Mouse (Mus musculus): ENCODE measurements around the gene Sf3a3.

Sf3a3 gene

DNA sequence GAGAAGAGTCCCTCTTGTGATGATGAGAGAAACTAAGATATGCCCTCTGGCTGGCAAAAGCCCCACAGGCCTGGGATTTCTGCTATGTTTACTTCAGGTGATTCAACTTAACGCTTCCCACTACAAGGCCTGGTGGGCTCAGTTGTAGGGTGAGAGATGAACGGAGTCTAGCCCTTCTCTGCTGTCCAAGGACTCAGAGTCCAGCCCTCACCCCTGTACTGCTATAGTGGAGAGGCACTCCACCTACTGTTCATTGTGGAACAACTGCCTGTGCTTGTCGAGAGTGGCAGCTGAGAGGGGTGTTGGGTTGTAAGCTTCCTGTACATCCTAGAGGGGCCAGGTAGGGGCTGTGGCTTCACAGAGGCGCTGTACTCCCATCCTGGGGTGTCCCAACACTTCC lies 23.4 kb downstream of the Sf3a3 start:
- DNase-seq (ENCODE audit: low spot score in 2 of 2), result no peak

DNA sequence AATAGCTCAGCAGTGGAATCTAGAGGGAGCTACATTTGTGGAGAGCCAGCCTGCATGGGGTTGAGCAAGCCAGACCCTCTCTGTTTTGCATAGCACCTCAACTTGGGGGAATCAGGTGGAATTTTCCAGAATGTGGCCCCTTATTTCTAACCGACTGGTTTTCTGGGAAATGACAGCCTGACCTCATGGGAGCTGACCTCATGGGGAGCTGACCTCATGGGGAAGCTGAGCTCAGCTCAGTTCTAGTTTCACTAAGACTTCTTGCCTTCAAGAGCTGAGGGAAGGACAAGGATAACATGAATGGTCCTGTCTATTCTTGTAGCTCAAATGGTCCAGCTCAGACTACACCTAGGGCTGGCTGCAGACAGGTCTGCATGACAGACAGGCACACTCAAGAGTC lies 24.2 kb downstream of the Sf3a3 start:
- no peak for DNase-seq (ENCODE audit: low spot score in 2 of 2)

DNA sequence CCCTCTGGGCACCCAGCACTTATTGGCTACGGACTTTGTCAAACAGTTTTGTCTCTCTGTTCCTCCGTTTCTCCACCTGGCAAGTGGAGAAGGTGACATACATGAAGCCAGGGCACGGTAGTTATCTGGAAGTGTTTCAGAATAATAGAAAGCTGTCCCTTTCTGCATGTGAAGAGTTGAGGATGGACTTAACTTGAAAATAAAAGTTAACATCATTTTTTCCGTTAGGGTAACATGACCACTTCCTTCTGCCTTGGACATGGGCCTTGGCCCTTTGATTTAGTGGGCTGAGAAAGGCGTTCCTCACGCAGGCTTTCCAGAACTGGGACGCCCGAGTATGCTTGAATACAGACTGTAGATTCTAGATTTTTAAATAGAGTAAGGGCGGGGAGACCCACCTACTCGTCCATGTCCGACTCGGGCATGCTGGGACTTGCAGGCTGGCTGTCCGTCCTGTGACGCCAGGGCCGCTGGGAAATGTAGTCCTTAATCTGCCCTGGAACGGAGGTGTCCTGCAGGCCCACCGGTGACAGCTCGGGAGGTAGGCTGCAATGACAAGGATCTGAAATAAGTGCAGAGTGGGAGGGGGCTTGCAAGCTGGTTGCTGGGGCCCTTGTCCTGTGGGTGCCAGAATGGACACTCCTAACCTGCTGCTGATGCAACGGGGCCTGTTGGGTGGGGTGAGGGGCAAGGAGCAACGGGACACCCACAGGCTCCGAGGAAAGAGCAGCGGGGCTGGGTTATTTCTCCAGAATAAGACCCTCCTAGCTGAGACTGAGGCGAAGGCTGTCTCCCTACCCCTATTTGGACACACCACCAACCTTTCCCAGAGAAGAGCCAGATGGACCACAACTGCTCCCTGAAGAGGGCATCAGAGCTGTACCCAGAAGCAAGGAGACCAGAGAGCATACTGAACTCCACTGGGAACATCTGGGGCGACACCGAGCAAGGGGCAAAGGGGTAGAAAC lies 27.1 kb downstream of the Sf3a3 start, which contains the start of gene Inpp5b:
Gene Inpp5b (plus strand): TSS at position 475 of the 968 bp plus-strand sequence.
- DNase-seq (ENCODE audit: low spot score in 2 of 2), result peak; percentile 71 to 81

DNA sequence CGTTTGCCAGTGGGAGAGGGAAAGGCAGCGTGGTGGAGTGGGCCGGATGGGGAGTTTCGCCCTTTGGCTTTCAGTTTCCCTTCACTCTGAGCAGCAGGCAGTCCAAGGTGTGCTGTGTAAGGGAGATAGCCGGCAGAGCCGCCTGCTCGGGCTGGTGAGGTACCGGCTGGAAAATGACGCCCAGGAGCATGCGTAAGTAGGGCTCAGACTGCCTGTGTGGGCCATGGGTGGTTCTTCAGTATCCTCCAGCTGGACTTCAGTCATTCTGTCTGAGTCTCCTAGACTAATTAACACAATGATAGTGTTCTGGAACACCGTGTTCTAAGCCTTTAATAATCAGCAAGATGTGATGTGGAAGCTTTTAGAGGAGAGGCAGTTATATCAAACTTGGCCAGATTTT lies 28.3 kb downstream of the Sf3a3 start:
- no peak for DNase-seq (ENCODE audit: low spot score in 2 of 2)

DNA sequence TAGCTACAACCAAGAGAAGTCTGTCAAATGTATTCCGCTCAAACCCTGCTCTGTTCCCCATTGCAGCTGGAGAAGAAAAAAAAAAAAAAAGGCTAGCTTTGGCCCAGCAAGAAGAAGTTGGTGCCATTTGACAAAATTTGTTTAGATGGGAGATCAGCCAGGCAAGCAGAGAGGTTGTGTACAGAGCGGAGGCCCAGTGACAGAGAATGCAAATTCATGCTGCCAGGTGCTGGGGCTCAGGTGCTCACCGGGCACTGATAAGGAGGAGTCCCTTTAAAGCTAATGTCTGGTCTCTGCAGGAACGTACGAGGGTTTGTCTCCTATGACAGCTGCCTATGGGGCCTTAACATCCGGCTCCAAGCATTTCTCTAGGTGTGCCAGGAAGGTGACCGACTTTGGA lies 32.0 kb downstream of the Sf3a3 start:
- DNase-seq (ENCODE audit: low spot score in 2 of 2), result no peak

DNA sequence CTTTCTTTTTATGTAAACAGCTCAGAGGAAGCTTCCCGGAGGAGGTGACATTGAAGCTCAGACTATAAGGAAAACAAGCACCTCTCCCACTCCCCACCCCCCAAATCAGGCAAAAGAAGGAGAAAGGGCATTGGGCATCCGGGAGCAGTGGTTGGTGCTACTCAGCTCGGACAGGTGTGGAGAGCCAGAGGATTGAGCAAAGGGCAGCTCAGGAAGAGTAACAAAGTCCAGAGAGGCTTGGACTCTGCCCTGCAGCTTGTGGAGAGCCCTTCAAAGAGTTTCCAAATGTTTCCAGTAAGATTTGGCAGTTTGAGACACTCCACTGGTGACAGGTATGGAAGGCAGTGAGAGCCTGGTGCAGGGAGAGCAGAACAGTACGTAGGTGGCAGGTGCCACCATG lies 33.3 kb downstream of the Sf3a3 start:
- DNase-seq (ENCODE audit: low spot score in 2 of 2), result no peak

DNA sequence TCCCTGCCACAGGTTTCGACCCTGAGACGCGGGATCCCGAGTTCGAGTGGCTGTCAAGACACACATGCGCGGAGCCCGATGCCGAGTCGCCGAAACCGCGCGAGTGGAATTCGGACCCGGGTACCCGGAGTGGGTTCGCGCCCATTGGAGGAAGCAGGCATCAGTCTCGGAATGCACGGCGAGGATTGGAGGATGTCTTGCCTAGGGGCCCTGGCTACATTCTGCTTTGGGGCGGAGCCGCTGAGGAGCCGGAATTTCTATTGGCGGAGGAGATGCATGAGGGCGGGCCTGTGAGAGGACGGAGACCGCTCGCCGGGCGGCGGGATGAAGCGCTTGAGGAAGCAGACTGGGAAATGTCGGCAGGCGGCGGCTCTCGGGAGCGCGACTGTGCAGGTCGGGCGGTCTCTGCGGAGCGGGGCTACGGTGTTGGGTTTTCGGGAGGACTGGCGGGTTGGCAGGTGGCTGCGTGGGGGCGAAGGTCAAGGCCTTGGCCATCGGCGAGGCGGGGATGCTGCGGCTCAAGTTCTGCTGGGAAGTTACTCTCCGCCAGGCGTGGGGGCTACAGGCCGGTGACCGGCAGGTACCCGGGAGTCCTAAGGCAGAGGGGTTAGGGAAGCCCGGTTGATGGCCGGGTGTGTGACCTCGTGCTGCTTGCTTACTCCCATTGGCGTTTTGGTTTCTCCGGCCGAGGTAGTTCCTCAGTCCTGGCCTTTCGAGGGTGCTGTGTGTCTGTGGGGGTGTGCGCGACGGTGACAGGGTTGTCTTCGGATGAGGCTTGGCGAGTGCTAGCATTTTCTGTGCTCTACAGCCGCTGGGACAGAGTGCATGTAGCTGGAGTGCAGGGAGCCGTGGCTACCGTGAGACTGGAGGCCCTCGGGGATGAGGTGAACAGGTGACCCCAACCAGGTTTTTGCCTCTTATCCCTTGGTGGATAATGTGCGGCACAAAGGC lies 37.0 kb downstream of the Sf3a3 start:
- DNase-seq (ENCODE audit: low spot score in 2 of 2), result peak; percentile 97 to 99

DNA sequence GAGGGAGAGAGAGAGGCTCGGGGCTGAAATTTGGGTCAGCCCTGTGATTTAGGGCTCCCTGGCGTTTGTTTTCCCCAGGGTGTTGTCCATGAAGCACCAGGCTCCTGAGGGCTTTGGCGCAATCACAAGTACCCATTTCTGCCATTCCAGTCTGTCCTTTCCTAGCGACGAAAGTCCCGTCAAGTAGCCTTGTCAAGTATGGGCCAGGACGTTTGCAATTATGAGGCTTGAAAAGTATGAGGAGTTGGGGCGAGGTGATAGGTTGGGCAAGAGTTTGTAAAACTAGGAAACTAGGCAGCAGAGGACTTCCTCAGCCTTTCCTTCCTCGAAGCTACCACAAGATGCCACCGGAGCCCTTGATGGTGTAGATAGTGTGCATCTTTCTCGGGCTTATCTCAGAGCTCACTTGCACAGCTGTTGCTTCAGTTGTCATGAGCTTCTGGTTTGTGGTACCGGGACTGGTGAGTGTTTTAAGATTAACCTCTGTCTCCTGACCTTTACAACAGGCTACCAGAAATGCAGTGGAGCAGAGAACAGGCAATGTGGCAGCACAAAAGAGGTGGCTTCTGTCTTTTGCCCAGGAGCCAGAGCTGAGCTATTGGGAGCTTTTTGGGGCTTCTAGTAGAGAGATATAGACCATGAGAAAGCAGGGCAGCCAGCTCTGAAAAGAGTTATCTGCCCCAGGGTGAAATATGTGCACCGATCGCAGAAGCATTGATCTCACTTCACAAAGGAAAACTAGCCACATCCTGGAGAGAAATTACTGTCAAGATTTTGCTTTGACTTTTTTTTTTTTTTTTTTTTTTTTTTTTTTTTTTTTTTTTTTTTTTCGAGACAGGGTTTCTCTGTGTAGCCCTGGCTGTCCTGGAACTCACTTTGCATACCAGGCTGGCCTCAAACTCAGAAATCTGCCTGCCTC lies 38.0 kb downstream of the Sf3a3 start:
- DNase-seq (ENCODE audit: low spot score in 2 of 2), result no peak

DNA sequence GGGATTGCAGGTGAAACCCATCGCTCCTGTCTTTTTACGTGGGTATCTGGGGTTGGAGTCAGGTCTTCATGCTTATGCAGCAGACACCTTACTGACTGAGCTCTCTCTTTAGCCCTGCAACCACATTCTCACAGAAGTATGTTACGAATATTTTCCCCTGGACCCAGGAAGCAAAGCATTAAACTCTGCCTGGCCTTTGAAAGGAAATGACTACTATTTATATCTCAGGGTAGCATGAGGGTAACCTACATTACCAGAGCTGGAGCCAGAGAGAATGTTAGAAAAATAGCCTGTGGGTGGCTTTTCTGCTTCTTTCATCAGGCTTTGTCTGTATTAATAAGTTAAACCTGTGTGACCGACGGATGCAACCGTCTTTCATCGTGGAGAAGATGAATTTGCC lies 41.0 kb downstream of the Sf3a3 start:
- no peak for DNase-seq (ENCODE audit: low spot score in 2 of 2)

DNA sequence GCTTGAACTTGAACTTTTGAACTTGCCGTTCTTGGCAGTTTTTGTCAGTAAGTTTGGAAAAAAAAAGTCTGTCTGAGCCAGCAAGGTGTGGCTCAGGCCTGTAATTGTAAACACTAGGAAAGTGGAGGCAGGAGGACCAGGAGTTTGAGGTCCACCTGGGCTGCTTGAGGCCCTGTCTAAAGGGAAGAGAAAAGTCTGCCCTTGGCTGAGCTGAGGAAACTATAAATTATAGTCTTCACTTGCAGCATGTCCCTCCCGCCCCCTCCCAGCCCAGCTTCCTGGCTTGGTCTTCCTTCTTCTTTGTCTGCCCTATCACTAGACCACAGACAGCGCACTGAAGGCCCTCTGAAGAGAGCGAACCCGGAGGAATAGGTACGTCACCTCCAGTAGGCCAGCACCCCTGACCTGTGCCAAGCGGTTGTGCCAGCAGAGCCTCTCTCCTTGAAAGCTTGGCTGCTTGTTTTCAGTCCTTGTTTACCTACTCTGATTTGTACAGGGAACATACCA lies 44.8 kb downstream of the Sf3a3 start:
- no peak for DNase-seq (ENCODE audit: low spot score in 2 of 2)

DNA sequence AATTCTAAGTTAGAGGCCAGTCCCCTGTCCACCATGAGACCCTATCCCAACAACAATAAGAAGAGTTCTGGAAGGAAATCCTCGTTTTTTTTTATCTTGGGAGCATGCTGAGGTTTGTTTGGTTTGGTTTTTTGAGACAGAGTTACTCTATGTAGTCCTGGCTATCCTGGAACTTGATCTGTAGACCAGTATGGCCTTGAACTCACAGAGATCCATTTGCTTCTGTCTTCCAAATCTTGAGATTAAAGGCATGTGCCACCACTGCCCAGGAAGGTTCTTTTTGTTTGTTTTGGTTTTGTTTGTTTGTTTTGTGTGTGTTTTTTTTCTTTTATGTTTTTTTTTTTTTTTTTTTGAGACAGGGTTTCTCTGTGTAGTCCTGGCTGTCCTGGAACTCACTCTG lies 46.6 kb downstream of the Sf3a3 start:
- no peak for DNase-seq (ENCODE audit: low spot score in 2 of 2)

DNA sequence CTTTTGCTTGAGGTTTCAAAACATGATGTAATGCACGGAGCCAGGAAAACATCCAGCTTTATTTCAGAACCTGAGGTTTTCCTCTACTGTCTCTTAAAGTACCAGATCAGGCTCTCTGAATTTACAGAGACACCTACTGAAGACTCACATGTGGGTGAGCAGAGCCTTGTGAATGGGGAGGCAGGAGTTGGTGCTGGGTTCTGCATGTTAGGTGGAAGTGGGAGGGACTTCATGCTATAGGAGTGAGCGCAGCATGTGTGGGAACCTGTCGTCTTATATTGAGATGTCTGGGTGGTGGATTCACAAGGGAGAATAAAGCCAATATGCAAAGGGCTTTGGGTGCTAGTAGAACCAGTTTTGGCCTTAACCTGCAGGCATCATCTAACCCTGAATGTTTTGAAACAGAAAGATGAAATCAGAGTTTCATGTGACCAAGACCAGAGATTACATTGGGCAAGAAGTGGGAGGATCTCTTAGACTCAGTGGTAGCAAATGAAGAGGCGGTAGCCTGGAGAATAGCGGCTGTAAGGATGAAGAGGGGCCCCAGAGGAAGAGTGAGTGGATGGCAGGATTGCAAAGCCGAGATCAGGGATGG lies 48.4 kb downstream of the Sf3a3 start:
- DNase-seq (ENCODE audit: low spot score in 2 of 2), result no peak

DNA sequence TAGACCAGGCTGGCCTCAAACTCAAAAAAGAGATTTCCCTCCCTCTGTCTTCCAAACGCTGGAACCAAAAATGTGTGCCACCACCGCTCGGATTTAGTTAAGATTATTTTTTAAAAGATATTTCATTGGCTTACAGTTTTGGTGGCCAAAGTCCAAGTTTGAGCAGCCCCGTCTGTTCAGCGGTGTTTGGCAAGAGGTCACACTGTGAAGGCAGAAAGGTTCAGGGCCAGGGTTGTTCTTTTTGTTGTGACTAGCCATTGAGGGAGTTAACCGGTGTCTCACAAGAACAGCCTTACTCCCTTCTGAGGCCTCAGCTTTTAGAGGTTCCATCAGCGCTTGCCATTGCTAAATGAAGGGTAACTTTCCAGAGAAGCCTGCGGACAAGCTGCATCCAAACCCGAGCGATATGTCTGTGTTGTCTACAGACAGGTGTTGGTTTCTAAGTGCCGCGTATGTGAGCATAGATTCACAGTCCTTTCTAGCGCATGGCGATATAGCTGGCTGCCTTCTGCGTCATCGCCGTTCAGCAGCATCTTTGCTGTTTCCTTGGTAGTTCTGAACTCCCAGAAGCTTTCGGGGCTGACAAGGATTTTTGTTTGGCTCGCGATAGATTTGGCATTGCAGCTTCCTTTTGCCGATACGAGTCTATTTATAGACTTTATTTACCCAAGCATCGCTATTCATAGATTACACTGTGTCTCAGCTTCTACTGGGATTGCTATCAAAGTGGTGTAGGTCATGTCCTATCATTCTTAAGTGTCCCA lies 51.4 kb downstream of the Sf3a3 start:
- no peak for DNase-seq (ENCODE audit: low spot score in 2 of 2)

DNA sequence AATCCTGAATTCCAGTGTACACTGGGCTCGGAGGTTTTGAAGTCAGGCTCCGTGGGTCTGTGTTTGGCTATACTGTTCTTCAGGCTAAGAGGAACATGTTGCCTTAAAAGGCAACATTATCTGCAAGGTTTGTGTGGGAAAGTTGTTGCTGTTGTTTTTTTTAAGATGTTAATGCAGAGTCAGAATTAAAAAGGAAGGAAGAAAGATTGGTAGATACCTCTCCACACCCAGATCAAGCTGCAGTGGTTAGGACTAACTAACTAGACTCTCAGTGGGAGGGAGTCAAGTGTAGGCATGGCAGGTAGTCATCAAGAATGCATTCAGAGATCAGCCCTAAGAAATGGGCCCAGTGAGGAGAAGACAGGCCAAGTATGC lies 52.0 kb downstream of the Sf3a3 start:
- DNase-seq (ENCODE audit: low spot score in 2 of 2), result no peak

DNA sequence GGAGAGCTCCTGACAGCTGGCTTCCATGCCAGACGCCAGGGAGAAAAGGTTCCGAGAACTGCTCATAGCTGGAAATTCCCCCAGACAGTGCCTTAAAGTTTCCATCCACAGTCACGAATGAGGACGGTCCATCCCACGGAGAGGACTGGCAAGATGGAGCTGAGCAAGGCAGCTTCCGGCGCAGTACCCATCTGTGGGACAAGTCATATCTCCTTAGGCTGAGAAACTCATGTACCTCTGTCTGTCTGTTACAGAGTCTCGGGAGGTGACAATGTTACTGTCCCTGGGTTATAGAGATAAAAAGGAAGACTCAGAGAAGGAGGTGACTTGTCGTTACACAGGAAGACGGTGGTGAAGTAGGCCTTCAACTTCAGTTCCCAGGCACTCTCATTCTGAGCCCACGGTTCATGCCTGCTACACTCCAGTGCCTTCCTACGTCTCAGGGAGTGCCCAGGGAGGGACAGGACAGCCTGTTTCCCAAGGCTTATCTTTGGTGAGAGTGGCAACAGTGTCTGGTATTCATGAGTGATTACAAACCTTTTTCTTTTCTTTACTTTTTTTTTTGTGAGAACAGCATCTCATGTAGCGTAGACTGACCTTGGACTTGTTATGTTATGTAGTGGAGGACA lies 54.5 kb downstream of the Sf3a3 start:
- no peak for DNase-seq (ENCODE audit: low spot score in 2 of 2)

DNA sequence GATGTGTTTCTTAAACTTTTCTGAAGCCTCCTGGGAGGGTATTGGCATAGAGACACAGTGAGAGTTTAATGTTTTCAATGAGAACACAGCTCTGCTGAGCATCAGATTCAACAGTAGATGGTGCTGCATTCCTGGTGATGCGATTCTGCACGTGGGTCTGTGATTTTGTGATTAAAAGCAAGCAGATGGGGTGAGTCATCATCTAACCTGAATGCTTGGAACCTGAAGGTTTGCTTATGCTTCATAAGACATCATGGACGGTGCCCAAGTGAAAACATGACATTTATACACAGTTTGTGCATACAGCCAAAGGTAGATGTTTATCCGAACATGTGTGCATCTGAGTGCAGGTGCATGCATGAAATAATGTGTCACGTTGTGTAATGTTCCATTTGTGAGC lies 56.0 kb downstream of the Sf3a3 start:
- DNase-seq (ENCODE audit: low spot score in 2 of 2), result no peak

DNA sequence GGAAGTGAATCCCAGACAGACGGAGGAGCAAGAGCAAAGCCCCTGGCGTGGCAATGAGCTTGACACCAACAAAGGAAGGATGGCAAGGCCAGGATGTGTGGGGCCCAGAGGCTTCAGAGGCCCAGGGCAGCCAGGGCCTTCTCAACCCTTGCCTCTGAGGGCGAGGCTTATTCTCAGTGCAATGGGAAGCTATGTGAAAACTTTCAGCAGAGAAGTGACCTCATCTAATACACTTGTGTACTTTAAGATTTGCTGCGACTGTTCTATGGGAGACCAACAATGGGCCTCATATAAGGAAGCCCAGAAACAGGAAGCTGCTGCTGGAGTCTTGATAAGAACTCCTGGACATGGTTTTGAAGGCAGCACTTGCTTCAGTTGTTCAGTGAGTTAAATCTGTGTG lies 57.5 kb downstream of the Sf3a3 start:
- DNase-seq (ENCODE audit: low spot score in 2 of 2), result no peak

DNA sequence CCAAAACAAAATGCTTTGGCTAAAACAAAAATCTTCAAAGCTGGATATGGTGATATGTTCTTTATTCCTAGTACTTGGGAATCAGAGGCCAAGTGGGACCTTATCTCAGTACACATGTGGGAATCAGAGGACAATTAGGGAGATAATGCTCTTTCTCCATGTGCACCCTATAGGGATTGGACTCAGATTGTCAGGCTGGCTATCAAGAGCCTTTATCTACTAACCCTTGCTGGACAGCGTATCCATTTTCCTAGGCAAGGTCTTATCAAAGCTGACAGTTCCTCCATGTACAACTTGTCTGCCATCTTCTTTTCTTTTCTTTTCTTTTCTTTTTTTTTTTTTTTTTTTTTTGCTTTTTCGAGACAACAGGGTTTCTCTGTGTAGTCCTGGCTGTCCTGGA lies 58.9 kb downstream of the Sf3a3 start:
- no peak for DNase-seq (ENCODE audit: low spot score in 2 of 2)

DNA sequence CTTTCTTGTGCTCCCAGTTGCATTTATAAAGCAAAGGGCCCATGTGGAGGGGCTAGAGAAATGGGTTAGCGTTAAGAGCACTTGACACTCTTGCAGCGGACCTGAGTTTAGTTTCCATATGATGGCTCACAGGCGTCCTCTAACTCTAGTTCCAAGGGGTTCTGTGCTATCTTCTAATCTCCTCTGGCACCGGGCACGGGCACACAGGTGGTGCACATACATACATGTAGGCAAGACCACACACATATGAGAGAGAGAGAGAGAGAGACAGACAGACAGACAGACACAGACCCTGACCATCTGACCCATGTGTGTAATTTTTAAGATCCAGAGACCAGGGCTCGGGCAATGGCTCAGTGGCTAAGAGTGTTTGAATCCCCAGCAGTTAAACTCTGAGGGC lies 59.4 kb downstream of the Sf3a3 start:
- DNase-seq (ENCODE audit: low spot score in 2 of 2), result no peak

DNA sequence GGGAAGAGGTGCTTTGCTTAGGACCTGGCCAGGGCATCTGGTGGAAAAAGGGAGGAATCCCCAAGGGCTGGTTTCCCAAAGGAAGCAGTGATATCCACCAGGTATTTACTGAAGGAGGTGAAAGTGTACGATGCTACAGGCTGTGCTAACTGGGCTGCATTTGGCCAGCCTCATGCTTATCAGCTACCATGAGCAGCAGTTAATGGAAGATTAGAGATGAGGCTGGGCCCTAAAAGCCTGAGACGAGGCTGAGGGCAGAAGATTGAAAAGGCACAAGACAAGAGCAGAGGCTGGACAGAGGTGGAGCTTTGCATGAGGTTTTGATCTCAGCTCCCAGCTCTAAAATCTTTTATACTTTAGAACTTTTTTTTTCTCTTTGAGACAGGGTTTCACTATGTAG lies 59.9 kb downstream of the Sf3a3 start:
- no peak for DNase-seq (ENCODE audit: low spot score in 2 of 2)

Measured in frontal cortex, postnatal 14 days (tissue).